Mouse (Mus musculus) monocyte, adult 59 days (primary cell): Measurements from ENCODE around the gene Vmn2r25. TPM values are rescaled to one million over a fixed set of nuclear protein-coding genes. Genes with fewer than 3 reads are reported as not detected.

Source experiments
- total RNA-seq, 2 experiments: library from RNA; stranded (reverse); gene quantifications; one replicate each; pipeline ENCODE4 v1.2.4; 2023

Vmn2r25 gene
- not detected for total RNA-seq

GRCm38 (mm10) chr6:123853363-123853762 is at the start of gene Vmn2r25:
Vmn2r25 (minus strand) TSS chr6:123853463.

GRCm38 (mm10) chr6:123778579-123778978 is 74.7 kb downstream of the Vmn2r25 start, which contains the start of gene Vmn2r24:
Vmn2r24 (plus strand) TSS chr6:123778879.

Other genes starting within 250 kb of the Vmn2r25 start
- not detected for gene Vmn2r22, start 202.7 kb downstream of the Vmn2r25 start, total RNA-seq
- gene Vmn2r23, start 150.8 kb downstream of the Vmn2r25 start, total RNA-seq = not detected
- not detected for gene Vmn2r24, start 74.6 kb downstream of the Vmn2r25 start, total RNA-seq
- gene Vmn2r26, start 171.1 kb upstream of the Vmn2r25 start, total RNA-seq = under 1 TPM; 0.09 to 0.26 TPM